Mouse (Mus musculus): ENCODE measurements at regions not wholly inside any gene's neighbourhood (a gene's known extent, or its start where the extent isn't known, plus 50 kb on each side); places are given as distances from the start of the nearest gene placed in this dataset.

GRCm38 (mm10) chr4:46257061-46257795 lies 61.1 kb upstream of the Xpa start:
- DNase-seq = peak; percentile 14

- no peak for DNase-seq
Measured at GRCm38 (mm10) chr4:46258774-46259173, 62.7 kb upstream of the Xpa start.

- DNase-seq = no peak
Measured at GRCm38 (mm10) chr4:46268564-46269247, 72.6 kb upstream of the Xpa start.

GRCm38 (mm10) chr4:46271066-46271465 lies 72.3 kb upstream of the Foxe1 start:
- DNase-seq = no peak

- no peak for DNase-seq
Measured at GRCm38 (mm10) chr4:46275773-46276172, 67.6 kb upstream of the Foxe1 start.

GRCm38 (mm10) chr4:46276851-46277581 lies 66.4 kb upstream of the Foxe1 start:
- DNase-seq = peak; percentile 20

GRCm38 (mm10) chr4:46286955-46287354 lies 56.5 kb upstream of the Foxe1 start:
- no peak for DNase-seq

GRCm38 (mm10) chr4:46291620-46292254 lies 51.7 kb upstream of the Foxe1 start:
- no peak for DNase-seq

Measured in adrenal gland, adult 2 months (tissue).